ENCODE assay signal across 10 mouse cellular contexts in genomic region chr13:58638950-58639349, GRCm38 (mm10). TPM values are rescaled to one million over a fixed set of nuclear protein-coding genes. Genes with fewer than 3 reads are reported as not detected.
A peak's percentile ranks its signal among the peaks of the same experiment; 100 is the strongest.
DNase-seq lines count a peak whose midpoint lies in the region; ATAC-seq and TF ChIP-seq lines count a peak whose summit lies in the region.
"Had no signal": no experiment of that assay in that cellular context is flagged by ENCODE, and none has a peak within 500 bp of the region (broad histone marks: within the 10 kb centered on the region; RNA-seq: fewer than 3 reads in every experiment).

No protein-coding gene starts in this region.

- H3K4me3 ChIP-seq in lung, adult 2 months (replicated peaks; ENCODE audit: extremely low read depth, low read depth, low read length): no peak overlapping the region
- H3K4me3 ChIP-seq: embryonic facial prominence, embryonic 15.5 days; megakaryocyte, embryonic 14.5 days had no signal

- no peak for DNase-seq in lung, adult 2 months
- no peak for DNase-seq in lung, adult 18-20 months
- peak; percentile 34 for DNase-seq in forelimb bud, embryonic 11.5 days (ENCODE audit: low read depth, low spot score)
- peak; percentile 78 for DNase-seq in layer of hippocampus, adult 9-10 months (ENCODE audit: low spot score)
- peak; percentile 53 for DNase-seq in telencephalon, adult 2 months (ENCODE audit: low read depth, low spot score)
- no peak for DNase-seq in spleen, postnatal 4 days (ENCODE audit: low spot score in 2 of 2)

- TF ChIP-seq CTCF in lung, adult 2 months (IDR thresholded peaks at IDR 0.05; ENCODE audit: insufficient read depth, low read length): 0 out of 2 replicates have a peak, but pooled peaks have one; percentile 22

- no peak for TF ChIP-seq POLR2A in lung, adult 2 months (IDR thresholded peaks at IDR 0.05; ENCODE audit: borderline replicate concordance, extremely low read depth, low read depth, low read length)

- no peaks in the 10 kb centered on the region for H3K4me1 ChIP-seq in lung, adult 2 months (ENCODE audit: control insufficient read depth, insufficient read depth, low read length)
- H3K4me1 ChIP-seq: embryonic facial prominence, embryonic 15.5 days had no signal

- ATAC-seq in cerebellum, adult (ENCODE audit: insufficient number of reproducible peaks, low FRiP score, low TSS enrichment): peak; percentile 72
- 0 out of 2 replicates have a peak, but pooled peaks have one; percentile 44 for ATAC-seq in megakaryocyte progenitor cell, adult 5-6 weeks (replicated peaks; ENCODE audit: poor library complexity)

- WGBS in lung, adult 2 months: 42% methylated on average over 4 of the region's 4 CpGs

RNA-seq across cellular contexts. Expression of gene Slc28a3, which starts 28.3 kb away (rescaled TPM):
- 0.26 and 2.0 TPM in 2 replicates for polyA plus RNA-seq in lung, adult 2 months (2012; rRNA removed)
- not detected in 2 replicates for total RNA-seq in megakaryocyte progenitor cell, adult 5-6 weeks (2015)
- not detected in 2 replicates for total RNA-seq in megakaryocyte progenitor cell, adult 5-6 weeks (2017)

Comparison
In these comparisons a context has a peak if more than half of its experiments do, and no peak if none do; other contexts are left out.
1. DNase-seq: peak in forelimb bud, embryonic 11.5 days (single experiment), layer of hippocampus, adult 9-10 months (single experiment) and telencephalon, adult 2 months (single experiment); none in lung, adult 2 months (single experiment), lung, adult 18-20 months (0 of 2) and spleen, postnatal 4 days (0 of 2).